Mouse (Mus musculus) liver, embryonic 16.5 days (tissue): ENCODE measurements around the gene Mical1. TPM values are rescaled to one million over a fixed set of nuclear protein-coding genes. Genes with fewer than 3 reads are reported as not detected.

Experiments
- ATAC-seq: fragments of 200-750 bp; cut with Nextera tagmentation; 2 replicates; pipeline ENCODE4 v1.8.0; 2017; ENCODE audit warnings: low read depth, mild to moderate bottlenecking, moderate number of reproducible peaks, moderate library complexity
- H3K27ac ChIP-seq: fragments of 300-500 bp; sonication (generic); 2 replicates; pipeline ENCODE4 v1.5.1; 2014; ENCODE audit warnings: mild to moderate bottlenecking, low read length
- H3K27me3 ChIP-seq: fragments of 300-500 bp; sonication (generic); 2 replicates; pipeline ENCODE4 v1.6.1; 2014; ENCODE audit warnings: low read depth, low read length, mixed read lengths; ENCODE audit not compliant: control insufficient read depth, insufficient read depth
- H3K36me3 ChIP-seq: fragments of 300-500 bp; sonication (generic); 2 replicates; pipeline ENCODE4 v1.6.1; 2014; ENCODE audit warnings: mild to moderate bottlenecking; ENCODE audit not compliant: control insufficient read depth, insufficient read depth
- H3K4me1 ChIP-seq: fragments of 300-500 bp; sonication (generic); 2 replicates; pipeline ENCODE4 v1.6.1; 2014; ENCODE audit warnings: low read depth, low read length, mixed read lengths; ENCODE audit not compliant: control insufficient read depth
- H3K4me2 ChIP-seq: fragments of 300-500 bp; sonication (generic); 2 replicates; pipeline ENCODE4 v1.6.1; 2014; ENCODE audit warnings: low read depth, low read length, mixed read lengths
- H3K4me3 ChIP-seq: fragments of 300-500 bp; sonication (generic); 2 replicates; pipeline ENCODE4 v1.5.1; 2014; ENCODE audit warnings: low read depth, mild to moderate bottlenecking, low read length
- H3K9ac ChIP-seq: fragments of 300-500 bp; sonication (generic); 2 replicates; pipeline ENCODE4 v1.6.1; 2014; ENCODE audit warnings: low read depth, low read length
- H3K9me3 ChIP-seq: fragments of 300-500 bp; sonication (generic); replicated peaks from 2 replicates; pipeline ENCODE4 v1.6.1; 2016; ENCODE audit warnings: low read length; ENCODE audit not compliant: control insufficient read depth
- WGBS: fragments of 180-500 bp; shearing (Covaris S2); extraction: QIAGEN DNeasy Blood & Tissue Kit; methylation state at CpG from one replicate; pipeline ENCODE4 v1.1.7; 2014; ENCODE audit not compliant: insufficient replicate concordance; 5-methylcytosine and 5-hydroxymethylcytosine counted together
- polyA plus RNA-seq: library from polyadenylated mRNA; unstranded; fragments of >200 nt; fragmentation: Nextera tagmentation; extraction: Ambion mirVana; gene quantifications from 2 replicates; pipeline ENCODE4 v1.2.1, GENCODE M21; 2015

Mical1 gene
- polyA plus RNA-seq, 1 experiment from 2014 or later, result 5.3 TPM

- Histone ChIP-seq H3K4me3 (no peak overlapping the region), H3K9me3 (no peaks in the 10 kb centered on the region), H3K9ac (no peak overlapping the region), H3K27ac (no peak overlapping the region), H3K4me2 (no peak overlapping the region), H3K36me3 (peaks cover 2% of the 10 kb centered on the region), H3K27me3 (no peaks in the 10 kb centered on the region), H3K4me1 (peaks cover 15% of the 10 kb centered on the region)
- WGBS, result 90% methylated on average over 9 of the region's 9 CpGs
- no peak for ATAC-seq
Observed at GRCm38 (mm10) chr10:41451656-41452055, 24.5 kb upstream of the Mical1 start.

- Histone ChIP-seq H3K27ac (no peak overlapping the region), H3K9me3 (no peaks in the 10 kb centered on the region), H3K4me2 (no peak overlapping the region), H3K36me3 (peaks cover 2% of the 10 kb centered on the region), H3K4me1 (peaks cover 15% of the 10 kb centered on the region), H3K27me3 (no peaks in the 10 kb centered on the region), H3K4me3 (no peak overlapping the region), H3K9ac (no peak overlapping the region)
- ATAC-seq, result no peak
- 81% methylated on average over 3 of the region's 3 CpGs for WGBS
Observed at GRCm38 (mm10) chr10:41452791-41453190, 23.3 kb upstream of the Mical1 start.

GRCm38 (mm10) chr10:41459990-41460389 lies 16.1 kb upstream of the Mical1 start:
- no peak overlapping the region for H3K4me3 ChIP-seq
- ATAC-seq, result no peak
- H3K4me2 ChIP-seq, result no peak overlapping the region
- H3K9ac ChIP-seq, result no peak overlapping the region
- no peaks in the 10 kb centered on the region for H3K4me1 ChIP-seq
- WGBS, result 73% methylated on average over 4 of the region's 4 CpGs
- no peaks in the 10 kb centered on the region for H3K9me3 ChIP-seq
- no peaks in the 10 kb centered on the region for H3K27me3 ChIP-seq
- peaks cover 7% of the 10 kb centered on the region for H3K36me3 ChIP-seq
- no peak overlapping the region for H3K27ac ChIP-seq

GRCm38 (mm10) chr10:41460501-41460900 lies 15.6 kb upstream of the Mical1 start:
- H3K27me3 ChIP-seq, result no peaks in the 10 kb centered on the region
- no peak for ATAC-seq
- no peaks in the 10 kb centered on the region for H3K9me3 ChIP-seq
- no peak overlapping the region for H3K4me2 ChIP-seq
- no peak overlapping the region for H3K4me3 ChIP-seq
- H3K36me3 ChIP-seq, result peaks cover 7% of the 10 kb centered on the region
- no peak overlapping the region for H3K27ac ChIP-seq
- WGBS, result 46% methylated on average over 2 of the region's 2 CpGs
- H3K4me1 ChIP-seq, result no peaks in the 10 kb centered on the region
- no peak overlapping the region for H3K9ac ChIP-seq

GRCm38 (mm10) chr10:41461057-41461722 lies 14.9 kb upstream of the Mical1 start:
- Histone ChIP-seq H3K27me3 (no peaks in the 10 kb centered on the region), H3K27ac (no peak overlapping the region), H3K4me2 (no peak overlapping the region), H3K4me1 (no peaks in the 10 kb centered on the region), H3K9me3 (no peaks in the 10 kb centered on the region), H3K36me3 (peaks cover 7% of the 10 kb centered on the region), H3K9ac (no peak overlapping the region), H3K4me3 (no peak overlapping the region)
- ATAC-seq, result no peak
- WGBS, result 69% methylated on average over 3 of the region's 3 CpGs

- no peak overlapping the region for H3K27ac ChIP-seq
- no peak overlapping the region for H3K4me2 ChIP-seq
- no peaks in the 10 kb centered on the region for H3K4me1 ChIP-seq
- no peak overlapping the region for H3K9ac ChIP-seq
- H3K4me3 ChIP-seq, result no peak overlapping the region
- no peak for ATAC-seq
- no peaks in the 10 kb centered on the region for H3K9me3 ChIP-seq
- H3K27me3 ChIP-seq, result no peaks in the 10 kb centered on the region
- 74% methylated on average over 15 of the region's 15 CpGs for WGBS
- peaks cover 5% of the 10 kb centered on the region for H3K36me3 ChIP-seq
Observed at GRCm38 (mm10) chr10:41464401-41464955, 11.6 kb upstream of the Mical1 start.

GRCm38 (mm10) chr10:41467325-41467724 lies 8.8 kb upstream of the Mical1 start:
- Histone ChIP-seq H3K27ac (no peak overlapping the region), H3K9me3 (no peaks in the 10 kb centered on the region), H3K4me2 (no peak overlapping the region), H3K4me1 (no peaks in the 10 kb centered on the region), H3K36me3 (peaks cover 5% of the 10 kb centered on the region), H3K4me3 (no peak overlapping the region), H3K9ac (no peak overlapping the region), H3K27me3 (no peaks in the 10 kb centered on the region)
- no peak for ATAC-seq
- WGBS, result 80% methylated on average over 6 of the region's 6 CpGs

- WGBS, result 61% methylated on average over 3 of the region's 3 CpGs
- Histone ChIP-seq H3K9me3 (no peaks in the 10 kb centered on the region), H3K9ac (no peak overlapping the region), H3K27ac (no peak overlapping the region), H3K36me3 (no peaks in the 10 kb centered on the region), H3K4me3 (no peak overlapping the region), H3K4me1 (peaks cover 19% of the 10 kb centered on the region), H3K4me2 (no peak overlapping the region), H3K27me3 (no peaks in the 10 kb centered on the region)
- ATAC-seq, result no peak
Observed at GRCm38 (mm10) chr10:41470693-41471092, 5.4 kb upstream of the Mical1 start.

GRCm38 (mm10) chr10:41472534-41472933 lies 3.6 kb upstream of the Mical1 start:
- H3K4me3 ChIP-seq, result no peak overlapping the region
- peaks cover 7% of the 10 kb centered on the region for H3K27me3 ChIP-seq
- no peak for ATAC-seq
- no peak overlapping the region for H3K4me2 ChIP-seq
- H3K36me3 ChIP-seq, result no peaks in the 10 kb centered on the region
- H3K9ac ChIP-seq, result no peak overlapping the region
- no peak overlapping the region for H3K27ac ChIP-seq
- no peaks in the 10 kb centered on the region for H3K9me3 ChIP-seq
- H3K4me1 ChIP-seq, result peaks cover 37% of the 10 kb centered on the region
